Mouse (Mus musculus): ENCODE data around the gene Thnsl1. TPM values are rescaled to one million over a fixed set of nuclear protein-coding genes. Genes with fewer than 3 reads are reported as not detected.
A peak's percentile ranks its signal among the peaks of the same experiment; 100 is the strongest.

The Thnsl1 gene
- polyA plus RNA-seq, 2 experiments: 4.3 to 5.8 TPM

GRCm38 (mm10) chr2:21182811-21183210 lies 22.7 kb upstream of the Thnsl1 start:
- 82% methylated on average over 1 of the region's 1 CpGs for WGBS
- H3K4me3 ChIP-seq (replicated peaks; ENCODE audit: low read length): no peak overlapping the region
- no peak for TF ChIP-seq POLR2A (IDR thresholded peaks at IDR 0.05; ENCODE audit: borderline replicate concordance, extremely low read depth, insufficient read depth, insufficient read length)
- no peaks in the 10 kb centered on the region for H3K36me3 ChIP-seq (ENCODE audit: control insufficient read depth, insufficient read depth, low read length)
- H3K27ac ChIP-seq (replicated peaks; ENCODE audit: low read depth, low read length): no peak overlapping the region
- no peaks in the 10 kb centered on the region for H3K4me1 ChIP-seq (ENCODE audit: control insufficient read depth, insufficient read depth, low read length)
- ATAC-seq (ENCODE audit: low FRiP score, low read depth): no peak
- no peak overlapping the region for H3K4me2 ChIP-seq (replicated peaks; ENCODE audit: low read depth, low read length, severe bottlenecking)
- no peaks in the 10 kb centered on the region for H3K27me3 ChIP-seq (ENCODE audit: control insufficient read depth, insufficient read depth, low read length)
- H3K9ac ChIP-seq (ENCODE audit: low read depth, low read length, severe bottlenecking): no peak overlapping the region
- DNase-seq (ENCODE audit: low spot score): no peak
- H3K9me3 ChIP-seq (ENCODE audit: control insufficient read depth, low read length): no peaks in the 10 kb centered on the region

- Histone ChIP-seq H3K9me3 (ENCODE audit: control insufficient read depth, low read length) (no peaks in the 10 kb centered on the region), H3K4me2 (replicated peaks; ENCODE audit: low read depth, low read length, severe bottlenecking) (no peak overlapping the region), H3K36me3 (ENCODE audit: control insufficient read depth, insufficient read depth, low read length) (no peaks in the 10 kb centered on the region), H3K9ac (ENCODE audit: low read depth, low read length, severe bottlenecking) (no peak overlapping the region), H3K27me3 (ENCODE audit: control insufficient read depth, insufficient read depth, low read length) (no peaks in the 10 kb centered on the region), H3K27ac (replicated peaks; ENCODE audit: low read depth, low read length) (no peak overlapping the region), H3K4me1 (ENCODE audit: control insufficient read depth, insufficient read depth, low read length) (no peaks in the 10 kb centered on the region), H3K4me3 (replicated peaks; ENCODE audit: low read length) (no peak overlapping the region)
- WGBS: 51% methylated on average over 7 of the region's 7 CpGs
- no peak for TF ChIP-seq POLR2A (IDR thresholded peaks at IDR 0.05; ENCODE audit: borderline replicate concordance, extremely low read depth, insufficient read depth, insufficient read length)
- DNase-seq (ENCODE audit: low spot score) (peak; percentile 25), ATAC-seq (ENCODE audit: low FRiP score, low read depth) (no peak)
These were observed 17.9 kb upstream of the Thnsl1 start for GRCm38 (mm10) chr2:21187576-21187975.

- Histone ChIP-seq H3K9me3 (ENCODE audit: control insufficient read depth, low read length) (no peaks in the 10 kb centered on the region), H3K27ac (replicated peaks; ENCODE audit: low read depth, low read length) (no peak overlapping the region), H3K4me2 (replicated peaks; ENCODE audit: low read depth, low read length, severe bottlenecking) (no peak overlapping the region), H3K9ac (ENCODE audit: low read depth, low read length, severe bottlenecking) (no peak overlapping the region), H3K36me3 (ENCODE audit: control insufficient read depth, insufficient read depth, low read length) (no peaks in the 10 kb centered on the region), H3K4me1 (ENCODE audit: control insufficient read depth, insufficient read depth, low read length) (no peaks in the 10 kb centered on the region), H3K27me3 (ENCODE audit: control insufficient read depth, insufficient read depth, low read length) (no peaks in the 10 kb centered on the region), H3K4me3 (replicated peaks; ENCODE audit: low read length) (no peak overlapping the region)
- no peak for TF ChIP-seq POLR2A (IDR thresholded peaks at IDR 0.05; ENCODE audit: borderline replicate concordance, extremely low read depth, insufficient read depth, insufficient read length)
- DNase-seq (ENCODE audit: low spot score): peak; percentile 35
- no peak for ATAC-seq (ENCODE audit: low FRiP score, low read depth)
- WGBS: 59% methylated on average over 4 of the region's 4 CpGs
These were observed 16.9 kb upstream of the Thnsl1 start for GRCm38 (mm10) chr2:21188610-21189009.

- WGBS: 85% methylated on average over 1 of the region's 1 CpGs
- no peaks in the 10 kb centered on the region for H3K27me3 ChIP-seq (ENCODE audit: control insufficient read depth, insufficient read depth, low read length)
- ATAC-seq (ENCODE audit: low FRiP score, low read depth) (no peak), DNase-seq (ENCODE audit: low spot score) (no peak)
- H3K9me3 ChIP-seq (ENCODE audit: control insufficient read depth, low read length): no peaks in the 10 kb centered on the region
- no peak overlapping the region for H3K4me3 ChIP-seq (replicated peaks; ENCODE audit: low read length)
- TF ChIP-seq POLR2A (IDR thresholded peaks at IDR 0.05; ENCODE audit: borderline replicate concordance, extremely low read depth, insufficient read depth, insufficient read length): no peak
- H3K4me2 ChIP-seq (replicated peaks; ENCODE audit: low read depth, low read length, severe bottlenecking): no peak overlapping the region
- no peak overlapping the region for H3K9ac ChIP-seq (ENCODE audit: low read depth, low read length, severe bottlenecking)
- H3K36me3 ChIP-seq (ENCODE audit: control insufficient read depth, insufficient read depth, low read length): no peaks in the 10 kb centered on the region
- H3K27ac ChIP-seq (replicated peaks; ENCODE audit: low read depth, low read length): no peak overlapping the region
- no peaks in the 10 kb centered on the region for H3K4me1 ChIP-seq (ENCODE audit: control insufficient read depth, insufficient read depth, low read length)
These were observed 14.3 kb upstream of the Thnsl1 start for GRCm38 (mm10) chr2:21191232-21191631.

GRCm38 (mm10) chr2:21195233-21195632 lies 10.3 kb upstream of the Thnsl1 start:
- DNase-seq (ENCODE audit: low spot score) (no peak), ATAC-seq (ENCODE audit: low FRiP score, low read depth) (no peak)
- H3K4me2 ChIP-seq (replicated peaks; ENCODE audit: low read depth, low read length, severe bottlenecking): no peak overlapping the region
- no peaks in the 10 kb centered on the region for H3K4me1 ChIP-seq (ENCODE audit: control insufficient read depth, insufficient read depth, low read length)
- H3K9me3 ChIP-seq (ENCODE audit: control insufficient read depth, low read length): no peaks in the 10 kb centered on the region
- H3K36me3 ChIP-seq (ENCODE audit: control insufficient read depth, insufficient read depth, low read length): no peaks in the 10 kb centered on the region
- TF ChIP-seq POLR2A (IDR thresholded peaks at IDR 0.05; ENCODE audit: borderline replicate concordance, extremely low read depth, insufficient read depth, insufficient read length): no peak
- no peak overlapping the region for H3K9ac ChIP-seq (ENCODE audit: low read depth, low read length, severe bottlenecking)
- H3K27me3 ChIP-seq (ENCODE audit: control insufficient read depth, insufficient read depth, low read length): no peaks in the 10 kb centered on the region
- no peak overlapping the region for H3K4me3 ChIP-seq (replicated peaks; ENCODE audit: low read length)
- no peak overlapping the region for H3K27ac ChIP-seq (replicated peaks; ENCODE audit: low read depth, low read length)
- WGBS: 90% methylated on average over 5 of the region's 5 CpGs

GRCm38 (mm10) chr2:21199051-21199450 lies 6.5 kb upstream of the Thnsl1 start:
- Histone ChIP-seq H3K4me2 (replicated peaks; ENCODE audit: low read depth, low read length, severe bottlenecking) (no peak overlapping the region), H3K4me3 (replicated peaks; ENCODE audit: low read length) (no peak overlapping the region), H3K9ac (ENCODE audit: low read depth, low read length, severe bottlenecking) (no peak overlapping the region), H3K4me1 (ENCODE audit: control insufficient read depth, insufficient read depth, low read length) (no peaks in the 10 kb centered on the region), H3K36me3 (ENCODE audit: control insufficient read depth, insufficient read depth, low read length) (no peaks in the 10 kb centered on the region), H3K27ac (replicated peaks; ENCODE audit: low read depth, low read length) (no peak overlapping the region), H3K9me3 (ENCODE audit: control insufficient read depth, low read length) (no peaks in the 10 kb centered on the region), H3K27me3 (ENCODE audit: control insufficient read depth, insufficient read depth, low read length) (no peaks in the 10 kb centered on the region)
- DNase-seq (ENCODE audit: low spot score): no peak
- TF ChIP-seq POLR2A (IDR thresholded peaks at IDR 0.05; ENCODE audit: borderline replicate concordance, extremely low read depth, insufficient read depth, insufficient read length): no peak
- no peak for ATAC-seq (ENCODE audit: low FRiP score, low read depth)
- WGBS: 61% methylated on average over 3 of the region's 3 CpGs
